Mouse (Mus musculus) kidney, adult 11 months (tissue): ENCODE results near the gene Cdc42bpa.
A peak's percentile ranks its signal among the peaks of the same experiment; 100 is the strongest.

ENCODE experiments used
- DNase-seq: peaks from one replicate; pipeline ENCODE4 v3.0.0; 2022

The Cdc42bpa gene

GRCm38 (mm10) chr1:180169161-180169560, 208.9 kb downstream of the Cdc42bpa start:
- no peak for DNase-seq

- peak; percentile 4 for DNase-seq
These were observed 209.8 kb downstream of the Cdc42bpa start for GRCm38 (mm10) chr1:180170071-180170470.

GRCm38 (mm10) chr1:180171883-180172282, 211.6 kb downstream of the Cdc42bpa start:
- no peak for DNase-seq

- no peak for DNase-seq
These were observed 212.3 kb downstream of the Cdc42bpa start for GRCm38 (mm10) chr1:180172600-180172999.

DNA sequence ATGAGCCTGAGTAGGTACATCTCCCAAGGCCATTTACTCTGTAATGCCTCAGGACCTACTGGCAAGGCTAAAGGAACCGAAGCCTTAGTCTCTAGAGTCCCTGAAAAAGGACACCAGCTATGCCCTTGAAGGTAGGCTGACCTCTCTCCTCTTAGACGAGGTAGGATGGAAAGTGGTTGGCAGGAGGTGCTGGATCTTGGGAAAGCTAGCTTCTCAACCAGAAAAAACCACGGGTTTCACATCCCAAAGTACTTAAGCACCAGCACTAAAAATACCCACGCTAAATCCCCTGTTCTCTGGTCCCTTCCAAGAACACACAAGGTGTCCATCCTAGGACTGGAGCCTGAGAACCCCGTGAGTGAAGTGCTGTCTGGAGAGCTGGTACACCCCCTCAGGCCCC, 212.7 kb downstream of the Cdc42bpa start:
- no peak for DNase-seq

GRCm38 (mm10) chr1:180174718-180175117, 214.4 kb downstream of the Cdc42bpa start:
- DNase-seq: no peak

DNA sequence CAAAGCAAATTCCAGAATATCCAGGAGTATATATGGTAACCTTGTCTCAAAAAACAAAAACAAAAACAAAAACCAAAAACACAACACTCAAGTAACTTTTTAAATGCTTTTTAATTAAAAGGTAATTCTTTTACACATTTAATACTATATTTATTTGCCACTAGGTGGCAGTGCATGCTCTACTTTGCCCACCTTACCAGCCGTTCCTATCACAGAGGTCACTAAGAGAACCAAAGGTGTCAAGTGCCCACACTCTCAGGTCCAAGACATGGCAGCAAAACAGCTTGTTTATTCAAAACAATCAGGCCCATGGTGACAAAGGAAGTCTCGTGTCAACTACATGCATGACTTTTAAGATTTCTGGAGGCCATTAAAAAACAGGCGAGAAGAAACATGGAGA, 214.9 kb downstream of the Cdc42bpa start:
- no peak for DNase-seq

- DNase-seq: peak; percentile 86
These were observed 215.4 kb downstream of the Cdc42bpa start for GRCm38 (mm10) chr1:180175635-180176034.

- no peak for DNase-seq
These were observed 216.5 kb downstream of the Cdc42bpa start for GRCm38 (mm10) chr1:180176784-180177183.

DNA sequence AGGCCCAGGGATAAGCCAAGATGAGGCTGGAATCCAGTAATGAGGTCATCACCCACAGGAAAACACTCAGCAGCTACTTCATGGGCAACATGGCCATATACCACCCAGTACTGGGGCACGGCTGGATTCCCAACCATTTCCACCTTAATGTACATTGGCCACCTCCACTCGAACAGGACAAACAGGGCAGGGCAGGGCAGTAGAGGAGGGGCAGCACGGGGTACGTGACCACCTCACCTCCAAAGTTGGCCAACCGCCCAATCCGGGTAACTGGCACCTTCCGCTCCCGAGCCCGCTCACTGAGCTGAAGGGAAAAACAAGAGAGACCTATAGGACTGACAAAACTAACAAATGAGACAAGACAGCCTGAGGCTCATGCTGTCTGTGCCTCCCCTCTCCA, 218.1 kb downstream of the Cdc42bpa start:
- DNase-seq: no peak

GRCm38 (mm10) chr1:180179100-180179499, 218.8 kb downstream of the Cdc42bpa start:
- DNase-seq: peak; percentile 62

DNA sequence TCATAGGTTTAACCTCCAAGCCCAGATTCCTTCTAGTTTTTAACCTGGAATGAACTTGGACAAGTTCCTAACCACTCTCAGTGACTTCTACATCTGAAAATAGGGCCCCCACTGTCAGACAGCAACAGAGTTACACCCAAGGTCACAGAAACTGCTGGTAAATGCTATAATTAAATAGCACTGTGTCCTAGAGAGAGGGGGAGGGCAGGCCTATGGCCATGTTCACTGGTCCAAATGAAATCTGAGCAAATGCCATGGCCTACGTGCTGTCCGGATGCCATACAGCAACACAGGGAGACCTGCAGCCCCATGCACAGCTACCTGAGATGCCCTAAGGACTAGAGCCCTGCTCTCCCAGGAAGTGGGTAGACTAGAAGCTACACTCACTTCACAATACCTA, 219.6 kb downstream of the Cdc42bpa start:
- no peak for DNase-seq

GRCm38 (mm10) chr1:180181304-180181965, 221.2 kb downstream of the Cdc42bpa start:
- peak; percentile 72 for DNase-seq

GRCm38 (mm10) chr1:180181966-180182319, 221.7 kb downstream of the Cdc42bpa start:
- no peak for DNase-seq

DNA sequence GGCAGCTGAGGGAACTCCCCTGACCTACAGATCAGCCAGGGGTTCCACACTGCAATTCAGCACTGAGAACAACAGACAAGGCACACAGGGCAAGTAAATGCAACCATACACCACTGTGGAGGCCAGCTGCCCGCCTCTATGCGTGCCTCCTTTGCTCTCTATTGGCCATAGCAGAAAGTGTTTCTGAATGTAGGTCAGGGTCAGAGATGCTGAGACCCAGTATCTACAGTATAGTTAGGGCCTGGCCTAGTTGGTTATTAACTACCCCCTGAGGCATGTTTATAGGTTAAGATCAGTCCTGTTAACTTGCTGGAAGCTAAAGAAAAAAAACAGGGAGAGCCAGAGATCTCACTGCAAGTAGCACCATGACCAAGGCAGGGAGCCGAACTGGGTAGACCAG, 222.5 kb downstream of the Cdc42bpa start:
- no peak for DNase-seq

DNA sequence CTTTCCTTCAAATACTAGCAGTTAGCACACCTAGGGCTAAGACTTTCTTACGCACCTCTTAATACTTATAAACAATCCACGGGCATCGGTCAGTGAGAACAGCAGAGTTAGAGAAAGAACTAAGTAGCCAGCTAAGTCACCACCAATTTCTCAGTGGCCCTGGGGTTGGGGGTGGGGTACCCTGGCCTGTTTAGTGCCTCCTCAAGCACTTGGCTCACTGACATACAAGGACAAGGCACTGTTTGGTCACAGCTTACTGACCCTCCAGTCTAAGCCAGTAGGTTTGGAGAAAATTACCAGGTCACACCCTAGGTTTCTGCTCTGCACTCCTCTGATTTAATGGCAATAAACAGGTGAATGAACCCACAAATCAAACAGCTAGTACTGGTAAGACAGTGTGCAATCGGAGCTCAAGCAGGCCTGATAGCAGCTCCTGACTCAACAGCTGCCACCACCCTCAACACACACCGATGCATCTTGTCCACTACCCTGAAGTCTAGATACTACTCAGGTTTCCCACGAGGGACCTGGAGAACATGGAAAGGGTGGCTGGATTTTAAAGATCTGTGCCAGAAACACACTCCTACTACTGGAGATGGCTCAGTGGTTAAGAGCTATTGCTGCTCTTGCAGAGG, 223.4 kb downstream of the Cdc42bpa start:
- no peak for DNase-seq

GRCm38 (mm10) chr1:180184768-180185167, 224.5 kb downstream of the Cdc42bpa start:
- no peak for DNase-seq

DNA sequence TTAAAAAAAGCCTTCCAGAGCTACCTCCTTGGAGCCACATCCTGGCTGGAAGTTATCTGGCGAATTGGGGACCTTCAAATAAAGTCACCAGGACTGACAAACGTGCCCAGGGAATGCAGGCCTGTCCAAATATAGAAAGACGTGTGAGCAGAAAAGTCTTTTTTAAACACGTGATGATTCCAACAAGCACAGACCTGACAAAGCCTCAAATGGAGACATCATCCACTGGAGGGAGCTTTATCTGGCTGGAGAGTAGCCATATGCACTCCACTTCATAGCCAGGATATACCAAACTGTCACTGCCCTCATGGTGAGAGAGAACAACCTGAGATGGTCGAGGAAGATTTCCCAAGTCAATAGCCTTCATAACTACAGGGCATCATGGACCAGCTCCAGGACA, 225.6 kb downstream of the Cdc42bpa start:
- DNase-seq: no peak

- DNase-seq: no peak
These were observed 226.1 kb downstream of the Cdc42bpa start for GRCm38 (mm10) chr1:180186371-180186770.

- peak; percentile 80 for DNase-seq
These were observed 228.7 kb downstream of the Cdc42bpa start for GRCm38 (mm10) chr1:180188951-180189350.

DNA sequence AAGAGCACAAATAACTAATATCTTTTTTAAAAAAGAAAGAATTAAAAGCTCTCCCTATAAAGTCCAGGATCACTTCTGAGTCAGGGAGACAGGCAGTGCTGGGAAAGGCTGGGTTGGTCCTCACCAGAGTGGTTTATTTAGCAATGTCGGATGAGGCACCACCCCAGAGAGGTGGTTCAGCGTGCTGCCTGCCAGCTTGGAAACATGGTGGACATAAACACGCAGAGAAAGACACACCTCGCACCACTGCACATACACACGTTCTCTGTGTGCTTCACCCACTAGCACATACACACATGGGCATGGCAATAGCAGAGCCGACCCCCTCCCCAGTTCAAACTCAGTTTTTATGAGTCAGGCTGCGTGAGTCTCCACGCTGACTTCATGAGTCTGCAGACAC, 230.8 kb downstream of the Cdc42bpa start:
- no peak for DNase-seq

GRCm38 (mm10) chr1:180191651-180192220, 231.5 kb downstream of the Cdc42bpa start:
- DNase-seq: no peak

- no peak for DNase-seq
These were observed 232.6 kb downstream of the Cdc42bpa start for GRCm38 (mm10) chr1:180192866-180193265.

GRCm38 (mm10) chr1:180193391-180193935, 233.2 kb downstream of the Cdc42bpa start:
- no peak for DNase-seq
